Mouse (Mus musculus) liver, postnatal 0 days (tissue): ENCODE measurements at regions not wholly inside any gene's neighbourhood (a gene's known extent, or its start where the extent isn't known, plus 50 kb on each side); places are given as distances from the start of the nearest gene placed in this dataset.

ENCODE experiments used
- CTCF ChIP-seq: sonication (generic); IDR thresholded peaks from 2 replicates; pipeline ENCODE4 v1.5.1; 2016; ENCODE audit warnings: antibody characterized with exemption, low read depth
- EP300 ChIP-seq: IDR thresholded peaks from 2 replicates; pipeline ENCODE4 v1.6.1; 2016; ENCODE audit warnings: antibody characterized with exemption, low read depth, mild to moderate bottlenecking

- no peak for TF ChIP-seq CTCF
- no peak for TF ChIP-seq EP300
These were observed 96.1 kb upstream of the Naaladl2 start for GRCm38 (mm10) chr3:25240196-25240595.
